20 mouse cellular contexts compared by ENCODE assay signal in the genomic region with DNA sequence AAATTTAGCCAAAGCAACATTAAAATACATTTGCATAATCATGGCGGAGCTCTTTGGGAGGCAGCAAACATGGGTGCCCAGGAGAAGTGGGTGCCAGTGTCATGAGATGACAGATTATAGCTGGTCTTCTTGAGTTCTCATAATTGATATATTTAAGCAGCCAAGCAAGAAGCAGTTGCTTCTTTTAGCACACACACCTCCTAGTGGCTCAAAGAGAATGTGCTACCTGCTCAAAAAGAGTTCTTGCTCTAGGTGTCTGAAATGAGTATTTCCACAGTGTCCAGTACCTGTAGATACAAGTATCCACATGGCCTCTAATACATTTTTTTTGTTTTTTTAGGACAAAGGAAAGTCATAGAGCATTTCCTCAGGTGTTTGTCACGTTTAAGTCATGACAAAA.
A peak's percentile ranks its signal among the peaks of the same experiment; 100 is the strongest.
DNase-seq lines count a peak whose midpoint lies in the region; ATAC-seq and TF ChIP-seq lines count a peak whose summit lies in the region.
"Had no signal": no experiment of that assay in that cellular context is flagged by ENCODE, and none has a peak within 500 bp of the region (broad histone marks: within the 10 kb centered on the region; RNA-seq: fewer than 3 reads in every experiment).

No protein-coding gene starts in this region.

- TF ChIP-seq CTCF in layer of hippocampus, adult 2 months (conservative IDR thresholded peaks at IDR 0.05): peak; percentile 56

- ATAC-seq in CD4-positive, CD25-positive, alpha-beta regulatory T cell, adult 4 months: no peak
- ATAC-seq in megakaryocyte progenitor cell, adult 5-6 weeks (replicated peaks; ENCODE audit: poor library complexity): peak; percentile 34; the same call in 1 of the 2 replicates
- ATAC-seq: midbrain, embryonic 16.5 days had no signal

- peak; percentile 36 for DNase-seq in CD4-positive, CD25-positive, alpha-beta regulatory T cell, adult 2 months (ENCODE audit: low read depth, low spot score)
- no peak for DNase-seq in layer of hippocampus, adult 2 months (ENCODE audit: low spot score in 2 of 2)
- DNase-seq in layer of hippocampus, postnatal 10 days (ENCODE audit: low spot score in 2 of 2): no peak
- DNase-seq in NIH3T3 (ENCODE audit: low read depth): peak; percentile 4
- no peak for DNase-seq in ovary, postnatal 14 days (ENCODE audit: low spot score)
- DNase-seq in cerebellum, adult 9-10 months: no peak
- DNase-seq: adrenal gland, adult 8-10 months; cerebellum, adult 2 months; gastrocnemius, postnatal 36 days; kidney, adult 18-20 months; lung, postnatal 4 days; right cerebral cortex, postnatal 25 days; thymus, adult 18-20 months had no signal

- no peak overlapping the region for H3K4me3 ChIP-seq in layer of hippocampus, adult 2 months
- H3K4me3 ChIP-seq: erythroblast, embryonic 14.5 days; hindbrain, embryonic 12.5 days; neural tube, embryonic 12.5 days had no signal

- no peak overlapping the region for H3K27ac ChIP-seq in layer of hippocampus, adult 2 months
- H3K27ac ChIP-seq: hindbrain, embryonic 12.5 days; liver, embryonic 14.5 days; neural tube, embryonic 12.5 days had no signal

Comparison
In these comparisons a context has a peak if more than half of its experiments do, and no peak if none do; other contexts are left out.
1. DNase-seq: peak in CD4-positive, CD25-positive, alpha-beta regulatory T cell, adult 2 months (single experiment) and NIH3T3 (single experiment); none in layer of hippocampus, adult 2 months (0 of 2), layer of hippocampus, postnatal 10 days (0 of 2), ovary, postnatal 14 days (single experiment) and cerebellum, adult 9-10 months (single experiment).